Mouse (Mus musculus) heart, adult 2 months (tissue): ENCODE measurements at regions not wholly inside any gene's neighbourhood (a gene's known extent, or its start where the extent isn't known, plus 50 kb on each side); places are given as distances from the start of the nearest gene placed in this dataset.

Experiments
- CTCF ChIP-seq: fragments of 200-600 bp; IDR thresholded peaks from 2 replicates; pipeline ENCODE4 v1.8.1; 2022; ENCODE audit warnings: antibody characterized with exemption, mild to moderate bottlenecking, moderate library complexity
- EP300 ChIP-seq: fragments of 200-500 bp; IDR thresholded peaks from 2 replicates; pipeline ENCODE4 v1.6.1; 2011; ENCODE audit warnings: low read depth, low read length, control low read depth; ENCODE audit not compliant: insufficient read depth
- POLR2A ChIP-seq: fragments of 200-500 bp; IDR thresholded peaks from 2 replicates; pipeline ENCODE4 v1.6.1; 2011; ENCODE audit warnings: mild to moderate bottlenecking, low read depth, low read length, control low read depth; ENCODE audit not compliant: insufficient read depth

- TF ChIP-seq CTCF = peak; percentile 67
- TF ChIP-seq POLR2A = no peak
- no peak for TF ChIP-seq EP300
Observed at GRCm38 (mm10) chr6:20840149-20840548, 375.2 kb upstream of the Kcnd2 start.
